15 mouse cellular contexts compared by ENCODE assay signal in genomic region chr14:47086123-47086522, GRCm38 (mm10).
DNase-seq lines count a peak whose midpoint lies in the region; ATAC-seq and TF ChIP-seq lines count a peak whose summit lies in the region.
"Had no signal": no experiment of that assay in that cellular context is flagged by ENCODE, and none has a peak within 500 bp of the region (broad histone marks: within the 10 kb centered on the region; RNA-seq: fewer than 3 reads in every experiment).

No protein-coding gene starts in this region.

- no peak for DNase-seq in heart, adult 2 months
- no peak for DNase-seq in heart, postnatal 4 days
- DNase-seq in heart, adult 9 months (ENCODE audit: low spot score in 2 of 2) = no peak
- DNase-seq in liver, postnatal 0 days = no peak
- no peak for DNase-seq in left cerebral cortex, adult 18-20 months (ENCODE audit: low spot score in 2 of 2)

- 69% methylated on average over 3 of the region's 3 CpGs for WGBS in heart, adult 2 months
- WGBS in heart, embryonic 16.5 days = 55% methylated on average over 3 of the region's 3 CpGs
- 46% methylated on average over 3 of the region's 3 CpGs for WGBS in liver, postnatal 0 days (ENCODE audit: insufficient replicate concordance)
- 28% methylated on average over 3 of the region's 3 CpGs for WGBS in liver, embryonic 12.5 days (ENCODE audit: insufficient replicate concordance)

- no peaks in the 10 kb centered on the region for H3K79me2 ChIP-seq in heart, adult 2 months (replicated peaks; ENCODE audit: control insufficient read depth, insufficient read depth, low read length)

- intact Hi-C loops in heart, adult 2 months (cut with DNase I) = loop anchor here (1.0 to 5.0 kb wide), 4 partner anchors 85 to 254 kb away; partner anchors contain the start of genes Cgrrf1 and Gch1

- peak overlapping the region; percentile 43; the same call in 1 of the 2 replicates for H3K27ac ChIP-seq in heart, adult 2 months
- H3K27ac ChIP-seq in heart, embryonic 16.5 days (ENCODE audit: low read length) = peak overlapping the region; percentile 83
- H3K27ac ChIP-seq in liver, postnatal 0 days (ENCODE audit: low read depth) = no peak overlapping the region
- H3K27ac ChIP-seq in liver, embryonic 12.5 days = no peak overlapping the region
- H3K27ac ChIP-seq in embryonic fibroblast, embryonic 13.5 days (ENCODE audit: insufficient read depth, low read length) = 0 out of 2 replicates have a peak overlapping the region, but pooled peaks have one; percentile 1
- H3K27ac ChIP-seq: left cerebral cortex, adult 2 months; liver, embryonic 14.5 days; lung, embryonic 15.5 days had no signal

- H3K9ac ChIP-seq in heart, adult 2 months (ENCODE audit: low read depth, low read length) = no peak overlapping the region
- H3K9ac ChIP-seq in heart, embryonic 16.5 days (ENCODE audit: low read length) = no peak overlapping the region; the same call in 1 of the 2 replicates
- no peak overlapping the region for H3K9ac ChIP-seq in liver, postnatal 0 days (replicated peaks)
- no peak overlapping the region for H3K9ac ChIP-seq in liver, embryonic 12.5 days
- H3K9ac ChIP-seq: liver, embryonic 14.5 days had no signal

- no peaks in the 10 kb centered on the region for H3K9me3 ChIP-seq in heart, embryonic 16.5 days (replicated peaks; ENCODE audit: control insufficient read depth, low read length)
- no peaks in the 10 kb centered on the region for H3K9me3 ChIP-seq in liver, postnatal 0 days (ENCODE audit: low read length)
- no peaks in the 10 kb centered on the region for H3K9me3 ChIP-seq in liver, embryonic 12.5 days (replicated peaks)
- H3K9me3 ChIP-seq: G1E; hindbrain, embryonic 10.5 days; lung, embryonic 15.5 days; megakaryocyte, embryonic 14.5 days had no signal

- peaks cover 4% of the 10 kb centered on the region; the same call in 1 of the 2 replicates for H3K36me3 ChIP-seq in heart, adult 2 months (ENCODE audit: control insufficient read depth, insufficient read depth, low read length)
- peaks cover 10% of the 10 kb centered on the region; the same call in 1 of the 2 replicates for H3K36me3 ChIP-seq in heart, embryonic 16.5 days (ENCODE audit: control insufficient read depth, insufficient read depth)
- no peaks in the 10 kb centered on the region for H3K36me3 ChIP-seq in liver, postnatal 0 days (replicated peaks; ENCODE audit: insufficient read depth, low read length)
- no peaks in the 10 kb centered on the region for H3K36me3 ChIP-seq in liver, embryonic 12.5 days
- H3K36me3 ChIP-seq: G1E; hindbrain, embryonic 10.5 days; lung, embryonic 15.5 days had no signal

- peak overlapping the region; percentile 72 for H3K4me2 ChIP-seq in heart, embryonic 16.5 days (ENCODE audit: low read depth, low read length)
- H3K4me2 ChIP-seq in liver, postnatal 0 days (ENCODE audit: low read depth, low read length) = peak overlapping the region; percentile 71; the same call in 1 of the 2 replicates
- no peak overlapping the region for H3K4me2 ChIP-seq in liver, embryonic 12.5 days

- no peak for TF ChIP-seq CTCF in heart, adult 2 months (IDR thresholded peaks at IDR 0.05)
- TF ChIP-seq CTCF in liver, postnatal 0 days (IDR thresholded peaks at IDR 0.05; ENCODE audit: low read depth) = no peak
- TF ChIP-seq CTCF in embryonic fibroblast, embryonic 13.5 days (IDR thresholded peaks at IDR 0.05; ENCODE audit: borderline replicate concordance, insufficient read depth, low read length) = no peak

- TF ChIP-seq POLR2A in heart, adult 2 months (IDR thresholded peaks at IDR 0.05; ENCODE audit: insufficient read depth, low read depth, low read length) = no peak
- TF ChIP-seq POLR2A in embryonic fibroblast, embryonic 13.5 days (IDR thresholded peaks at IDR 0.05; ENCODE audit: low read depth, low read length) = no peak

- H3K4me3 ChIP-seq in heart, adult 2 months = no peak overlapping the region
- no peak overlapping the region for H3K4me3 ChIP-seq in heart, embryonic 16.5 days (ENCODE audit: low read length)
- no peak overlapping the region for H3K4me3 ChIP-seq in liver, postnatal 0 days (ENCODE audit: low read depth, low read length)
- H3K4me3 ChIP-seq in liver, embryonic 12.5 days = no peak overlapping the region
- no peak overlapping the region for H3K4me3 ChIP-seq in embryonic fibroblast, embryonic 13.5 days (ENCODE audit: insufficient read depth, low read length)

- no peak for ATAC-seq in heart, embryonic 16.5 days (replicated peaks; ENCODE audit: extremely low read depth, insufficient read depth, low FRiP score)
- ATAC-seq in liver, postnatal 0 days = no peak
- ATAC-seq in liver, embryonic 12.5 days = no peak

- H3K27me3 ChIP-seq in heart, adult 2 months (ENCODE audit: control insufficient read depth, insufficient read depth, low read length) = no peaks in the 10 kb centered on the region
- H3K27me3 ChIP-seq in heart, embryonic 16.5 days (ENCODE audit: control insufficient read depth, insufficient read depth, low read length) = no peaks in the 10 kb centered on the region
- H3K27me3 ChIP-seq in liver, postnatal 0 days (ENCODE audit: insufficient read depth, low read length) = no peaks in the 10 kb centered on the region
- peaks cover 10% of the 10 kb centered on the region; the same call in 1 of the 2 replicates for H3K27me3 ChIP-seq in liver, embryonic 12.5 days (replicated peaks)
- H3K27me3 ChIP-seq: lung, embryonic 15.5 days; Patski had no signal

- no peak for TF ChIP-seq EP300 in heart, adult 2 months (IDR thresholded peaks at IDR 0.05; ENCODE audit: insufficient read depth, low read depth, low read length)
- no peak for TF ChIP-seq EP300 in liver, postnatal 0 days (IDR thresholded peaks at IDR 0.05; ENCODE audit: low read depth)

- peaks cover 5% of the 10 kb centered on the region for H3K4me1 ChIP-seq in heart, adult 2 months (ENCODE audit: control insufficient read depth, insufficient read depth, low read length)
- H3K4me1 ChIP-seq in heart, embryonic 16.5 days (ENCODE audit: control insufficient read depth, insufficient read depth, low read length) = peaks cover 50% of the 10 kb centered on the region
- H3K4me1 ChIP-seq in liver, postnatal 0 days (ENCODE audit: insufficient read depth) = peaks cover 7% of the 10 kb centered on the region; the same call in 1 of the 2 replicates
- H3K4me1 ChIP-seq in liver, embryonic 12.5 days = peaks cover 17% of the 10 kb centered on the region
- peaks cover 4% of the 10 kb centered on the region; the same call in 1 of the 2 replicates for H3K4me1 ChIP-seq in embryonic fibroblast, embryonic 13.5 days (ENCODE audit: control insufficient read depth, insufficient read depth, low read length)

Comparison
In these comparisons a context has a peak if more than half of its experiments do, and no peak if none do; other contexts are left out.
1. H3K27ac ChIP-seq: peak in heart, adult 2 months (single experiment), heart, embryonic 16.5 days (single experiment) and embryonic fibroblast, embryonic 13.5 days (single experiment); none in liver, postnatal 0 days (single experiment) and liver, embryonic 12.5 days (single experiment).